Mouse (Mus musculus): Measurements from ENCODE around the gene Olfr465-ps1. TPM values are rescaled to one million over a fixed set of nuclear protein-coding genes. Genes with fewer than 3 reads are reported as not detected.

Gene Olfr465-ps1
- polyA plus RNA-seq, 1 experiment, result not detected

GRCm38 (mm10) chr13:65176472-65177091 is 38.7 kb downstream of the Olfr465-ps1 start:
- 56% methylated on average over 15 of the region's 15 CpGs for WGBS
- no peak overlapping the region for H3K27ac ChIP-seq (ENCODE audit: insufficient read depth, low read depth, low read length)
- no peaks in the 10 kb centered on the region for H3K27me3 ChIP-seq (replicated peaks; ENCODE audit: control insufficient read depth, insufficient read depth, low read length)
- no peak for DNase-seq
- no peaks in the 10 kb centered on the region for H3K4me1 ChIP-seq (ENCODE audit: control insufficient read depth, insufficient read depth, low read length)
- no peaks in the 10 kb centered on the region for H3K36me3 ChIP-seq (ENCODE audit: control insufficient read depth, insufficient read depth, low read length)
- TF ChIP-seq CTCF (conservative IDR thresholded peaks at IDR 0.05; ENCODE audit: insufficient read depth, insufficient read length, low read depth, low read length), result no peak
- no peak for TF ChIP-seq POLR2A (IDR thresholded peaks at IDR 0.05; ENCODE audit: low read depth, low read length)
- no peak overlapping the region for H3K4me3 ChIP-seq (ENCODE audit: insufficient read depth, low read depth, low read length)

Other genes starting within 250 kb of the Olfr465-ps1 start
- 0.02 and 0.04 TPM in 2 replicates for gene Cntnap3, start 234.1 kb upstream of the Olfr465-ps1 start, polyA plus RNA-seq (2012; rRNA removed)
- gene Spata31, start 220.7 kb upstream of the Olfr465-ps1 start, polyA plus RNA-seq (2012; rRNA removed), result not detected in 2 replicates
- gene Spata31d1c, start 105.0 kb upstream of the Olfr465-ps1 start, polyA plus RNA-seq (2012; rRNA removed), result not detected in 2 replicates
- gene Prss47, start 85.3 kb upstream of the Olfr465-ps1 start, polyA plus RNA-seq (2012; rRNA removed), result not detected in 2 replicates
- gene Mfsd14b, start 25.1 kb upstream of the Olfr465-ps1 start, polyA plus RNA-seq (2012; rRNA removed), result 15.0 and 15.6 TPM in 2 replicates
- gene Olfr466, start 12.2 kb downstream of the Olfr465-ps1 start, polyA plus RNA-seq (2012; rRNA removed), result not detected in 2 replicates
- gene Nlrp4f, start 67.9 kb downstream of the Olfr465-ps1 start, polyA plus RNA-seq (2012; rRNA removed), result 0.05 and 0.13 TPM in 2 replicates
- gene Gm10775, start 121.5 kb downstream of the Olfr465-ps1 start, polyA plus RNA-seq (2012; rRNA removed), result not detected in 2 replicates
- gene Zfp369, start 140.7 kb downstream of the Olfr465-ps1 start, polyA plus RNA-seq (2012; rRNA removed), result 17.1 and 19.0 TPM in 2 replicates

All from kidney, adult 2 months (tissue).